ENCODE assay signal across 14 mouse cellular contexts in the genomic region with DNA sequence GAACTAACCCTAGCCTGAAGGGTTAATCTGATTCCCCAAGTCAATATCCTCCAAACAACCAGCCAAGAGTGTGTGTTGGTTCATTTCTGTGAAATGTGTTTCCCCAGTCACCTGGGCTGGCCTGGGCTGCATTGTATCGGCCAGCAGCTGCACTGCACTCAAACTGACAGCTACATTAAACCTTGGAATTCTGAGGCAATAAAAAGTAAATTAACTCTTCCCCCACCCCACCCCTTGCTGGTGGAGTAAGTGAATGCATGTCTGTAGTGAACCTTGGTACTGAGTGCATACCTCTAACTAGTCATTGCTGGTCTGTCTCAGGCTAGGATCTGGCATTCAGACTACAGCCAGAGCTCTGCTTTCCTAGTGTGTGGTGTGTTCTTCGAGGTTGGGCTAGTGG.
DNase-seq lines count a peak whose midpoint lies in the region; ATAC-seq and TF ChIP-seq lines count a peak whose summit lies in the region.
"Had no signal": no experiment of that assay in that cellular context is flagged by ENCODE, and none has a peak within 500 bp of the region (broad histone marks: within the 10 kb centered on the region; RNA-seq: fewer than 3 reads in every experiment).

No protein-coding gene starts in this region.

- H3K36me3 ChIP-seq in heart, embryonic 10.5 days = peaks cover 14% of the 10 kb centered on the region; the same call in 1 of the 2 replicates
- H3K36me3 ChIP-seq in lung, embryonic 15.5 days = no peaks in the 10 kb centered on the region
- peaks cover 2% of the 10 kb centered on the region; the same call in 1 of the 2 replicates for H3K36me3 ChIP-seq in intestine, postnatal 0 days (ENCODE audit: control insufficient read depth, insufficient read depth)
- H3K36me3 ChIP-seq in stomach, embryonic 15.5 days = no peaks in the 10 kb centered on the region

- H3K27ac ChIP-seq in heart, embryonic 10.5 days = peak overlapping the region; percentile 52; the same call in 1 of the 2 replicates
- H3K27ac ChIP-seq in lung, embryonic 15.5 days = peak overlapping the region; percentile 60
- H3K27ac ChIP-seq in intestine, postnatal 0 days (ENCODE audit: low read depth, low read length) = no peak overlapping the region
- peak overlapping the region; percentile 86 for H3K27ac ChIP-seq in stomach, embryonic 15.5 days

- ATAC-seq in lung, embryonic 15.5 days (ENCODE audit: borderline replicate concordance, extremely low read depth, low FRiP score, low TSS enrichment) = no peak
- peak; percentile 71 for ATAC-seq in intestine, postnatal 0 days
- ATAC-seq in stomach, embryonic 15.5 days (ENCODE audit: insufficient read depth, low FRiP score, low read depth) = no peak
- ATAC-seq in frontal cortex, adult (ENCODE audit: low TSS enrichment) = no peak
- ATAC-seq: activated CD4-positive, CD25-positive, alpha-beta regulatory T cell, adult 4 months; hindbrain, embryonic 16.5 days had no signal

- H3K4me2 ChIP-seq in lung, embryonic 15.5 days = no peak overlapping the region
- H3K4me2 ChIP-seq in intestine, postnatal 0 days (replicated peaks; ENCODE audit: low read depth) = no peak overlapping the region
- no peak overlapping the region for H3K4me2 ChIP-seq in stomach, embryonic 15.5 days

- H3K27me3 ChIP-seq in heart, embryonic 10.5 days (ENCODE audit: insufficient read depth, poor library complexity, severe bottlenecking) = no peaks in the 10 kb centered on the region
- H3K27me3 ChIP-seq in lung, embryonic 15.5 days = no peaks in the 10 kb centered on the region
- no peaks in the 10 kb centered on the region for H3K27me3 ChIP-seq in intestine, postnatal 0 days (replicated peaks; ENCODE audit: control insufficient read depth, insufficient read depth, low read length)
- H3K27me3 ChIP-seq in stomach, embryonic 15.5 days (replicated peaks) = no peaks in the 10 kb centered on the region

- WGBS in heart, embryonic 10.5 days = 75% methylated on average over 2 of the region's 2 CpGs
- WGBS in lung, embryonic 15.5 days = 52% methylated on average over 2 of the region's 2 CpGs
- 54% methylated on average over 2 of the region's 2 CpGs for WGBS in lung, adult 2 months
- WGBS in intestine, postnatal 0 days = 10% methylated on average over 2 of the region's 2 CpGs
- 23% methylated on average over 2 of the region's 2 CpGs for WGBS in stomach, embryonic 15.5 days

- H3K4me1 ChIP-seq in heart, embryonic 10.5 days = peaks cover 74% of the 10 kb centered on the region
- peaks cover 83% of the 10 kb centered on the region for H3K4me1 ChIP-seq in lung, embryonic 15.5 days
- peaks cover 54% of the 10 kb centered on the region for H3K4me1 ChIP-seq in lung, adult 2 months (ENCODE audit: control insufficient read depth, insufficient read depth, low read length)
- peaks cover 13% of the 10 kb centered on the region for H3K4me1 ChIP-seq in intestine, postnatal 0 days (replicated peaks; ENCODE audit: control insufficient read depth, insufficient read depth, low read length)
- H3K4me1 ChIP-seq in stomach, embryonic 15.5 days = peaks cover 65% of the 10 kb centered on the region

- intact Hi-C loops in heart, postnatal 10 days (cut with DNase I) = loop anchor here (2.0 to 5.0 kb wide), 2 partner anchors 87 to 115 kb away; no protein-coding TSS in a partner anchor

- H3K9ac ChIP-seq in lung, embryonic 15.5 days = no peak overlapping the region
- H3K9ac ChIP-seq in intestine, postnatal 0 days (ENCODE audit: low read depth, low read length) = no peak overlapping the region
- no peak overlapping the region for H3K9ac ChIP-seq in stomach, embryonic 15.5 days

- DNase-seq in heart, embryonic 10.5 days (ENCODE audit: low spot score) = no peak
- DNase-seq in heart, postnatal 10 days = no peak
- DNase-seq in lung, adult 2 months = no peak
- DNase-seq in right cerebral cortex, postnatal 10 days (ENCODE audit: low spot score in 2 of 2) = no peak
- DNase-seq: cerebellum, postnatal 14 days; lung, adult 18-20 months; spleen, adult 18-20 months; thymus, postnatal 14 days had no signal

- no peak overlapping the region for H3K4me3 ChIP-seq in heart, embryonic 10.5 days
- H3K4me3 ChIP-seq in lung, embryonic 15.5 days = no peak overlapping the region
- H3K4me3 ChIP-seq in lung, adult 2 months (replicated peaks; ENCODE audit: extremely low read depth, low read depth, low read length) = no peak overlapping the region
- H3K4me3 ChIP-seq in intestine, postnatal 0 days (ENCODE audit: low read depth, low read length) = no peak overlapping the region
- no peak overlapping the region for H3K4me3 ChIP-seq in stomach, embryonic 15.5 days (replicated peaks)

- no peaks in the 10 kb centered on the region for H3K9me3 ChIP-seq in heart, embryonic 10.5 days
- no peaks in the 10 kb centered on the region for H3K9me3 ChIP-seq in lung, embryonic 15.5 days
- no peaks in the 10 kb centered on the region for H3K9me3 ChIP-seq in intestine, postnatal 0 days (ENCODE audit: control insufficient read depth)
- no peaks in the 10 kb centered on the region for H3K9me3 ChIP-seq in stomach, embryonic 15.5 days

- TF ChIP-seq CTCF in lung, adult 2 months (IDR thresholded peaks at IDR 0.05; ENCODE audit: insufficient read depth, low read length) = no peak
- 0 out of 2 replicates have a peak, but pooled peaks have one; percentile 7 for TF ChIP-seq CTCF in intestine, postnatal 0 days (IDR thresholded peaks at IDR 0.05; ENCODE audit: low read depth)

- no peak for TF ChIP-seq POLR2A in lung, adult 2 months (IDR thresholded peaks at IDR 0.05; ENCODE audit: borderline replicate concordance, extremely low read depth, low read depth, low read length)
